Mouse (Mus musculus) CH12.LX (cell line): Measurements from ENCODE around the gene Slc9a8.

Source experiments
- CHD2 ChIP-seq: IDR thresholded peaks from 2 replicates; pipeline ENCODE4 v1.6.1; 2011; ENCODE audit warnings: low read length, improper control_type of control experiment
- CTCF ChIP-seq, 2 experiments: IDR thresholded peaks in 1 of 2; conservative IDR thresholded peaks in 1 of 2; 2 replicates each; pipeline ENCODE4 v1.5.1; 2011 to 2012; ENCODE audit warnings: low read depth in 2 of 2, low read length in 2 of 2, improper control_type of control experiment in 1 of 2, inconsistent platforms in 1 of 2, mild to moderate bottlenecking in 1 of 2, moderate library complexity in 1 of 2
- EP300 ChIP-seq: IDR thresholded peaks from 2 replicates; pipeline ENCODE4 v1.6.1; 2011; ENCODE audit warnings: low read length, improper control_type of control experiment
- JUN ChIP-seq: IDR thresholded peaks from 2 replicates; pipeline ENCODE4 v1.6.1; 2011; ENCODE audit warnings: low read depth, mild to moderate bottlenecking, low read length, improper control_type of control experiment, moderate library complexity; ENCODE audit not compliant: insufficient read depth
- KAT2A ChIP-seq: IDR thresholded peaks from 2 replicates; pipeline ENCODE4 v1.6.1; 2012; ENCODE audit warnings: low read length, improper control_type of control experiment, inconsistent platforms; ENCODE audit not compliant: insufficient replicate concordance
- MAX ChIP-seq: IDR thresholded peaks from 2 replicates; pipeline ENCODE4 v1.6.1; 2011; ENCODE audit warnings: low read length, improper control_type of control experiment
- MYC ChIP-seq: IDR thresholded peaks from 2 replicates; pipeline ENCODE4 v1.6.1; 2011; ENCODE audit warnings: low read depth, mild to moderate bottlenecking, improper control_type of control experiment, low read length
- NELFE ChIP-seq: IDR thresholded peaks from 2 replicates; pipeline ENCODE4 v1.6.1; 2011; ENCODE audit warnings: low read depth, low read length, improper control_type of control experiment
- POLR2A ChIP-seq: IDR thresholded peaks from 2 replicates; pipeline ENCODE4 v1.6.1; 2011; ENCODE audit warnings: low read depth, mild to moderate bottlenecking, improper control_type of control experiment, low read length
- TBP ChIP-seq: conservative IDR thresholded peaks from 2 replicates; pipeline ENCODE4 v1.6.1; 2011; ENCODE audit warnings: low read depth, low read length, improper control_type of control experiment
- ZMIZ1 ChIP-seq: IDR thresholded peaks from 2 replicates; pipeline ENCODE4 v1.6.1; 2012; ENCODE audit warnings: low read depth, mild to moderate bottlenecking, inconsistent platforms, low read length, improper control_type of control experiment

DNA sequence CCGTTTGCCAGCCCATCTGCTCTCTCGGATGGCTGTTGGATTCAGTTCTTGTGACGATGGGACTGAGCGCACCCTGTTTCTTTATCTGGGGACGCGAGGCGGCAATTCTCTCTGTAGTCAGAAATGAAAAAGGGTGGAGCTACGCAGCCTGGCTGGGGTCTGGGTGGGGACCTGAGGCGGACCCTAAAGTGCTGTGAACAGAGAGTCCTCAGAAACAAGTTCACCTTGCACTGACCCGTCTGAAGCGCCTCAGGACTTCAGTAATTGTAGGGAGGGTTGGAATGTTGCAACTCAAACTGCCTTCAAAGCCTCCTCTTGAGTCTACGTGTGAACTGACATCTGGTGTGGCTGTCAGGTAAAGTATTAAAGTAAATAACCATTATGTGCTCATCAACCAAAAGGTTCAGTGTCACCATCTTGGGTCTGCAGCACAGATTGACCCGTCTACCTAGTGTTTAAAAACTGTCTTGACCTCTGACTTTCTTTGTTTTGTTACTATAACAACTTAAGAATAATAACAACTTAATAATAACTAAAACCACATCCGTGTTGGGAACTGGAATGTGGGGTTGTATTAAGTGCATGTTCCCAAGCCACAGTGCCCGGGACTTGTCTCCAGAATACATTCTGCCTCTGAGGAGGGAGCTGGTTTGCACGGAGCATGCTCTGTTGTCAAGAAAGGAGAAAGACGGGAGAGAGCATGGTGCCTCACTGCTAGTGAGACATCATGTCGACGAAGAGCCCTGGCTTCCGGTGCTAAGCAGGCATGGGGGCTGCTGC lies 16.2 kb upstream of the Slc9a8 start:
- no peak for TF ChIP-seq CHD2
- no peak for TF ChIP-seq NELFE
- TF ChIP-seq POLR2A = no peak
- no peak for TF ChIP-seq ZMIZ1
- no peak for TF ChIP-seq CTCF (conservative IDR thresholded peaks at IDR 0.05 in 1 of 2, IDR thresholded peaks at IDR 0.05 in 1 of 2; ENCODE audit: low read depth in 2 of 2, low read length in 2 of 2)
- TF ChIP-seq EP300 = no peak
- no peak for TF ChIP-seq TBP
- TF ChIP-seq KAT2A = no peak
- no peak for TF ChIP-seq JUN
- TF ChIP-seq MYC = no peak
- no peak for TF ChIP-seq MAX
